Mouse (Mus musculus): ENCODE results near the gene Rab5a. TPM values are rescaled to one million over a fixed set of nuclear protein-coding genes. Genes with fewer than 3 reads are reported as not detected.

Rab5a gene
- polyA plus RNA-seq, 1 experiment from 2014 or later, result 123 TPM

DNA sequence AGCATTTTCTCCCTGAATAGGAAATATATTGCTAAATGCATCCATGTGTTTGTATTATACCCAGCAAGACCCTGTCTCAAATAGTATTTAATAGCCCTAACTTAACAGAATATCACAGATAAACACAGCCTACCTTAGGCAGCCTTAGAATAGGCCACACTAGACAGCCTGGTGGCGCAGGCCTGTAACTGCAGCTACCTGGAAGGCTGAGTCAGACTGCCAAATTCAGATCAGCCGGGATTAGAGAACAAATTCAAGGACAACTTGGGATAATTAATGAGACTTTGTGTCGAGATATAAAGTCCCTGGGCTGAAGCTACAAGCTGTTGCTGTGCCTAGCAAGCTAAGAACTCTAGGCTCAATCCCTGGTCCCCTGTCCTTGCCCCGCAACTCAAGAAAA, 75.1 kb downstream of the Rab5a start:
- Histone ChIP-seq H3K9me3 (replicated peaks) (no peaks in the 10 kb centered on the region), H3K4me3 (no peak overlapping the region), H3K27ac (no peak overlapping the region), H3K36me3 (no peaks in the 10 kb centered on the region), H3K9ac (no peak overlapping the region), H3K4me2 (replicated peaks) (no peak overlapping the region), H3K4me1 (no peaks in the 10 kb centered on the region), H3K27me3 (no peaks in the 10 kb centered on the region)
- no peak for ATAC-seq (ENCODE audit: low FRiP score)
- 79% methylated on average over 4 of the region's 4 CpGs for WGBS

DNA sequence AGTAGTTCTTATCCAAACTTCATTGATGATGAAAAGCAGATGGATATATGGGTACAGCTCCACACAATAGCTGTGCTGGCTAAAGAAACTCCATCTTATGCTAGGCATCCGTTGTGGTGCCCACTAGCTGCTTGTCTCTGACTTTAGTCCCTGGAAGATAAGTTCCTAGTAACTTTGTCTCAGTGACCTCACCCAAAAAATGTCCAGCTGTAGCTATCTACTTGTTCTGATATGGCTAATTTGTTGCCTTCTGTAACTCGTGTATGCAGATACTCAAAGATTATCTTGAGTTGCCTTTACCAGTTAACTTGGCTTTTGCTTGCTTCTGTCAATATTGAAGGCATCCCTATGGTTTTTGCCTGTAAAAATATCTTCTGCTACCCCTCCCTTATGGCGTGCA, 75.8 kb downstream of the Rab5a start:
- no peak for ATAC-seq (ENCODE audit: low FRiP score)
- no peak overlapping the region for H3K9ac ChIP-seq
- no peaks in the 10 kb centered on the region for H3K27me3 ChIP-seq
- no peak overlapping the region for H3K27ac ChIP-seq
- H3K4me2 ChIP-seq (replicated peaks), result no peak overlapping the region
- no peaks in the 10 kb centered on the region for H3K4me1 ChIP-seq
- no peak overlapping the region for H3K4me3 ChIP-seq
- WGBS, result 78% methylated on average over 3 of the region's 3 CpGs
- H3K36me3 ChIP-seq, result no peaks in the 10 kb centered on the region
- H3K9me3 ChIP-seq (replicated peaks), result no peaks in the 10 kb centered on the region

Other genes starting within 250 kb of the Rab5a start
- 1.0 and 1.4 TPM in 2 replicates for gene Efhb, start 15.9 kb upstream of the Rab5a start, polyA plus RNA-seq (2016; fragmentation: Nextera tagmentation; extraction: Ambion mirVana)
- gene Pp2d1, start 60.2 kb downstream of the Rab5a start, polyA plus RNA-seq (2016; fragmentation: Nextera tagmentation; extraction: Ambion mirVana), result 0.39 and 0.44 TPM in 2 replicates
- gene Kat2b, start 87.6 kb downstream of the Rab5a start, polyA plus RNA-seq (2016; fragmentation: Nextera tagmentation; extraction: Ambion mirVana), result 5.3 and 5.8 TPM in 2 replicates
- 21.5 and 28.3 TPM in 2 replicates for gene Sgo1, start 210.1 kb downstream of the Rab5a start, polyA plus RNA-seq (2016; fragmentation: Nextera tagmentation; extraction: Ambion mirVana)